Mouse (Mus musculus) E14TG2a.4 (cell line): ENCODE results near the gene Zbtb24.
A peak's percentile ranks its signal among the peaks of the same experiment; 100 is the strongest.

Experiments
- H3K27me3 ChIP-seq: 2 replicates; pipeline ENCODE4 v1.6.1; 2014; ENCODE audit warnings: low read length, control low read depth; ENCODE audit not compliant: insufficient read depth
- H3K36me3 ChIP-seq: 2 replicates; pipeline ENCODE4 v1.6.1; 2014; ENCODE audit warnings: low read length, control low read depth; ENCODE audit not compliant: insufficient read depth
- H3K4me1 ChIP-seq: replicated peaks from 2 replicates; pipeline ENCODE4 v1.6.1; 2014; ENCODE audit warnings: low read depth, low read length, control low read depth
- H3K4me3 ChIP-seq: replicated peaks from 2 replicates; pipeline ENCODE4 v1.5.1; 2014; ENCODE audit warnings: mild to moderate bottlenecking, low read length
- H3K9me3 ChIP-seq: 2 replicates; pipeline ENCODE4 v1.6.1; 2014; ENCODE audit warnings: low read length, control low read depth
- CTCF ChIP-seq: conservative IDR thresholded peaks from 2 replicates; pipeline ENCODE4 v1.5.1; 2014; ENCODE audit warnings: low read length
- NANOG ChIP-seq: IDR thresholded peaks from 2 replicates; pipeline ENCODE4 v1.6.1; 2014; ENCODE audit warnings: borderline replicate concordance, low read length, mixed read lengths
- POU5F1 ChIP-seq: IDR thresholded peaks from 2 replicates; pipeline ENCODE4 v1.6.1; 2014; ENCODE audit warnings: low read length, borderline replicate concordance

Gene Zbtb24

DNA sequence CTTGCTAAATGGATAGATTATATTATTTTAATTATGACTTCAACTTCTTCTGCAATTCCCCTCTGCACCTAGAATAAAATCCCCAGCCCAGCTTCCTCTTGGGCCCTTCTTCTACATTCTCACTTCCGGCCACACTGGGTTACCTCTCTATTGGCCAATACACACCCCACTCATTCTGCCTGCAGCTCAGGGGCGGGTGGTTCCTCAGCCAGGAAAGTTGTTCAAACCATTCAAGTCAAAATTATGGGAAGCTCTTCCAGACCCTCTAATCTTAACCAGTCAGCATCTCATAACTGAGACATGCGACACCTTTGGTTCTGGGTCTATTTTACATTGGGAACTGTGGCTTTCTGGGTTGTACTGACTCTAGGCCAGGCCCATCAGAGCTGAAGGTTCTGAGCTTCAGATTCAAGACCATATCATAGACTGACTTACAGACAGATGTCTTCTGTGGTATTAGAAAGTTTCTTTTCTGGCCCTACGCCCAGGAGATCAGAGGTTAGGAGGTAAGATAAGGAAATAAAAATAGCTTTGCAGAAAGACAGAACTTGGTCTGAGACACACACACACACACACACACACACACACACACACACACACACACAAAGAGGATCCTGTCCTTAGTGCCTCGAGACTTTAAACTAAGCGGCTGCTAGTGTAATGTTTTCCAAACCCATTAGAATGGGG is 23.7 kb downstream of the Zbtb24 start:
- TF ChIP-seq CTCF = no peak
- no peak for TF ChIP-seq NANOG
- TF ChIP-seq POU5F1 = no peak
- Histone ChIP-seq H3K27me3 (no peaks in the 10 kb centered on the region), H3K4me3 (no peak overlapping the region), H3K36me3 (peaks cover 11% of the 10 kb centered on the region), H3K9me3 (no peaks in the 10 kb centered on the region), H3K4me1 (peaks cover 93% of the 10 kb centered on the region)

DNA sequence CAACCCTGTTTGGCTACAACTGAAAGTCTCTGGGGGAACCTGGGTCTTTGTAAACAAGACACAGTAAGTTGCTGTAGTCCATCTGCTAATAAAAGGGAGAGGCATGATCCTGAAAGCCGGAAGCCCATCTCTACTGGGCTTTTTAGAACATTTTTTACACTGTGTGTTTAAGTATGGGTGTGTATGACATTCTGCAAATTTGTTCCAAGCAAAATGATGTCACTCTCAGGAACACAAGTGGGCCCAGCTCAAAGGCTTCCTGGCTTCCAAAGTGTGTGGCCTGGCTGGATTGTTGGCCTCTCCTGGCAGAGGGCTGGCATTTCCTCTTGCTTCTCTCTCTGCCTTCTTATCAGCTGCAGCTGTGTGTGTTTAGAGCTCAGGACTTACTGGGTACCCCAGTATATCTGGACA is 24.8 kb downstream of the Zbtb24 start:
- TF ChIP-seq NANOG (no peak), CTCF (no peak), POU5F1 (no peak)
- H3K4me3 ChIP-seq = peak overlapping the region; percentile 87; the same call in 1 of the 2 replicates
- no peaks in the 10 kb centered on the region for H3K27me3 ChIP-seq
- H3K4me1 ChIP-seq = peaks cover 93% of the 10 kb centered on the region
- no peaks in the 10 kb centered on the region for H3K9me3 ChIP-seq
- peaks cover 22% of the 10 kb centered on the region for H3K36me3 ChIP-seq

DNA sequence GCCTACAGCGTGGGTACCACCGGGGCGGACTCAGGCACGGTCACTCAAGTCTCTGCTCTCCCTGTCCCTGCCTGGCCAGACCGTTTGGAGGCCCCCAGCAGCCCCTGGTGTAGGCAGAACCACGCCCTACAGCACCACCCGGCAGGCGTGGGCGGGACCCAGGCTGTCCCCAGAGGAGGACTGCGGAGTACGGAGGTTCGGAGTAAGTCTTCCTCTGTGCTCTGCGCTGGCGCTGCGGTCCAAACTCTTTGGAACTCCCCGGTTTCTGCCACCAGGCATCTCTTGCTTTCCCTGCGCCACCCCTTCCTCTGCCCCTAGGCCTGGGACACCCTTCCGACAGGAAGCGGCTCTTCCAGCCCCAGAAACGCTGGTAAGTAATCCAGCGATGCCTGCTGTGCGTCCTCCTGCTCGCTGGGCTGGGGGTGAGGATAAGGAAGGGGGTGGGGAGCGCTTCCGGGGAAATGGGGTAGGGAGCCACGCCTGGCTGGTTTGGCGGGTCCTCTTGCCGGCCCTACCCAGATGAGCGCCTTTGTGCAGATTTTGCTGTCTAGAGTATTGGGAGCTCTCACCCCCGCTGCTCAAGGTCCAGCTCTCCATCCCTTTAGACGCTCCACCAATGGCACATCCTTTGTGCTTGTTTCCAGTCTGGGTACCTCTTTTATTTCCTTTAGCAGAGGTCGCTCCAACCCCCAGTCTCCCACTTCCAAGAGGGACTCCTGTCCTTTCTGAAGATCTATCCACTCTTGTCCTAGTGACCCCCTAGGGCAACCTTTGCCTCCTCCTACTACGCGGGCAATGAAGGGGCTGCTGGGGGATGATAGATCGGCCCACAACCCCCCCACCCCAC is 26.2 kb downstream of the Zbtb24 start, which contains the start of gene Mical1:
Gene Mical1 (plus strand): TSS at position 144 of the 847 bp plus-strand sequence.
- TF ChIP-seq CTCF = no peak
- TF ChIP-seq POU5F1 = no peak
- no peak for TF ChIP-seq NANOG
- no peaks in the 10 kb centered on the region for H3K9me3 ChIP-seq
- H3K4me1 ChIP-seq = peaks cover 93% of the 10 kb centered on the region
- H3K36me3 ChIP-seq = peaks cover 31% of the 10 kb centered on the region
- no peaks in the 10 kb centered on the region for H3K27me3 ChIP-seq
- H3K4me3 ChIP-seq = peak within 1 kb of the TSS; percentile 87

DNA sequence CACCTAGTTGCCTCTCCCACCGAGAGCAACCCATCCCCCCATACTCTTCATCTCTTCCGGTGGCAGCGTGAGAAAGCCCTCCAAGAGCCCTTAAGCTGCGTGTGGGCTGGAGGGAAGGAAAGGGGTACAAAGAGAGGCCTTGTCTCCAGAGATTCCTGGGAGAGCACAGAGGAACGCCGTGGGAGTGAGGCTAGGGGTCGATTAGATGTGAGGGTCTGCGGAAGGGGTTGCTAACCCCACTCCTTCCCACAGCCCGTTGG is 26.8 kb downstream of the Zbtb24 start:
- Histone ChIP-seq H3K4me1 (peaks cover 94% of the 10 kb centered on the region), H3K36me3 (peaks cover 36% of the 10 kb centered on the region), H3K4me3 (peak overlapping the region; percentile 87), H3K9me3 (no peaks in the 10 kb centered on the region), H3K27me3 (no peaks in the 10 kb centered on the region)
- TF ChIP-seq NANOG = no peak
- no peak for TF ChIP-seq POU5F1
- no peak for TF ChIP-seq CTCF

DNA sequence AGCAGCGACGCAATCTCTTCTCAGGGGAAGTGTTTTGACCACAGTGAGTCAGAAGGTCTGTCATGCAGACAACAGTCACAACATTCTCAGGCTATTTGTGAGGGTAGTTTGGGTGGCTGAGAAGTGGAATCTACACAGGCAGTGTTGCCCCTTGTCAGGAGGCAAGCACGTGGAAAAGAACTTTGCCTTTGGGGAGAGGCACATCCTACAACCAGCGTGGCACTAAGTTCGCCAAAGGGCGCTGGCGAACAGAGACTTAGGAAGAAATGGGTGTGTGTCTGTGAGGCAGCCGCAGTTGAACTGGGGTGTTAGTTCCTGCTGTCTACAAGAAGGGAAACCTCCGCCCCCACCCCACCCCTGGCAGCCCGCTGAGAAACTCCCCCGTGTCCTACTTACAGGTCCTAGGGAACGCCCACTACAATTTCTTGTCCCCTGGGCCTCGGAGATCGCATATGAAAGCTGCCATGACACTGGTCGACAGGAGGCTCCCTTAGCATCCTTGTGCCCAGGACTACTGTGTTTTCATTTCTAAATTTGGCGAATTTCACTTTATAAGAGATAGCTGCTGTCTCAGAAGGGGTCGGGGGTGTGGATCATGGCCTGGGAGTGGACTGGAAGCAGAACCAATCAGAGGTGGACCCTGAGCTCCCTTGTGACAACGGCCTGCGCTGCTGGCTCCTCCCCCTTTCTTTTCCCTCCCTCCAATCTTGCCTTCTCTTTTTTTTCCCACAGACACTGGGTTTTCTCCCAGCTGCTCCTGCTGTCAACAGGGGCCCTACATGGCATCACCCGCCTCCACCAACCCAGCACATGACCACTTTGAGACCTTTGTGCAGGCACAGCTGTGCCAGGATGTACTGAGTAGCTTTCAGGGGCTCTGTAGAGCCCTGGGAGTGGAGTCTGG is 27.3 kb downstream of the Zbtb24 start:
- H3K4me3 ChIP-seq = peak overlapping the region; percentile 87
- TF ChIP-seq NANOG = no peak
- TF ChIP-seq POU5F1 = no peak
- no peak for TF ChIP-seq CTCF
- peaks cover 42% of the 10 kb centered on the region for H3K36me3 ChIP-seq
- no peaks in the 10 kb centered on the region for H3K27me3 ChIP-seq
- no peaks in the 10 kb centered on the region for H3K9me3 ChIP-seq
- H3K4me1 ChIP-seq = peaks cover 94% of the 10 kb centered on the region

DNA sequence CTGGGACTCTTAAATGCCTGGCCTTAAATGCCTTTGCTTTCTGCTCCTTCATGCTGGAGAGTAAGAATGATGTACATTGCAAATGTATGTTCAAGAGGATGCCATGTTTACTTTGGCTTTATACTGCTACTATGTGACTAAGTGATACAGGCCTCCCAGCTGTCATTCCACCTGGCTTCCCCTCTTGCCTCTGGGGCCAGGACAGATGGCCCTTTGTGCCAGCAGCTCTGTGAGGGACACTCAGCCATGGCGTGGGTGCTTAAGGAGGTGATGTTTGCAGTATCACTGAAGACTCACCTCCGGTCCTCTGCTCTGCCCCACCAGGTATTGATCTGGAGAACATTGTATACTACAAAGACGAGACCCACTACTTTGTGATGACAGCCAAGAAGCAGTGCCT is 29.8 kb downstream of the Zbtb24 start:
- TF ChIP-seq POU5F1 = no peak
- TF ChIP-seq CTCF = no peak
- no peak for TF ChIP-seq NANOG
- Histone ChIP-seq H3K4me3 (no peak overlapping the region), H3K36me3 (peaks cover 66% of the 10 kb centered on the region)

DNA sequence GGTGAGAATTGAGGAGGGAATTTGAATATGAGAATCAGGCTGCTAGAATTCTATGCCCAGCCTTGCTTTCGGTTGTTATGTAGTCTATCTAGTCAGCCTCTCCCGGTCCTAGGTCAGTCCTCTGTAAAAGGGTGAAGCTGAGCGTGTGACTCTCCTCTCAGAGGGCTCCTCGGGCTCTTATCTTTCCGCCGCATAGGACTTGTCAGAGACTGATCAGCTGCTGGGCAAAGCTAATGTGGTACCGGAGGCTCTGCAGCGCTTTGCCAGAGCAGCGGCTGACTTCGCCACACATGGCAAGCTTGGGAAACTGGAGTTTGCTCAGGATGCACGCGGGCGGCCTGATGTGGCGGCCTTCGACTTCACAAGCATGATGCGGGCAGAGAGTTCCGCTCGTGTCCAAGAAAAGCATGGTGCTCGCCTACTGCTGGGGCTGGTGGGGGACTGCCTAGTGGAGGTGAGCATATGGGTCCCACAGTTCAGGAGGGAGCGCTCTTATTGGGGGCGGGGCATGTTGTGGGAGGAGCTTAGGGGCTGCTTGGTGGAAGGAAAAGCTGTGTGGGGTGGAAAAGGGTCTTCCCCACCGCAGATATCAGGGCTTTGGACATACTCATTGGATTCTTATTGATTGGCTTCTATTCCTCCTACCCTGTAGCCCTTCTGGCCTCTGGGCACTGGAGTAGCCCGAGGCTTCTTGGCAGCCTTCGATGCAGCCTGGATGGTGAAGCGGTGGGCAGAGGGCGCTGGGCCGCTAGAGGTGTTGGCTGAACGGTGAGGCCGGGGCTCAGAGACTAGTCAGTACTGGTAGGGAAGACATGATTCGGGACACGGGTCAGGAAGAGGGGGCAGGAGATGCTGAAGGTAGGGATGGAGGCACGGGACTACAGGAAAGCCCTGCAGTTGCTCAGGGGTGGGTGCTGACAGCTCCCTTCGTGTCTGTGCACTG is 31.0 kb downstream of the Zbtb24 start:
- H3K4me3 ChIP-seq = peak overlapping the region; percentile 71
- no peak for TF ChIP-seq NANOG
- TF ChIP-seq CTCF = no peak
- TF ChIP-seq POU5F1 = no peak
- H3K27me3 ChIP-seq = no peaks in the 10 kb centered on the region
- peaks cover 62% of the 10 kb centered on the region for H3K4me1 ChIP-seq
- H3K36me3 ChIP-seq = peaks cover 79% of the 10 kb centered on the region
- H3K9me3 ChIP-seq = no peaks in the 10 kb centered on the region

More for the DNA sequence above, 29.8 kb downstream of the Zbtb24 start:
- peaks cover 71% of the 10 kb centered on the region for H3K4me1 ChIP-seq
- no peaks in the 10 kb centered on the region for H3K9me3 ChIP-seq
- H3K27me3 ChIP-seq = no peaks in the 10 kb centered on the region
